Mouse (Mus musculus): ENCODE results near the gene Mip. TPM values are rescaled to one million over a fixed set of nuclear protein-coding genes. Genes with fewer than 3 reads are reported as not detected.

Mip gene
- polyA plus RNA-seq, 2 experiments, result 0.17 to 0.88 TPM

GRCm38 (mm10) chr10:128221533-128222286 lies 3.9 kb upstream of the Mip start:
- H3K9ac ChIP-seq (ENCODE audit: low read depth, low read length, severe bottlenecking), result no peak overlapping the region
- 59% methylated on average over 16 of the region's 16 CpGs for WGBS
- DNase-seq (ENCODE audit: low spot score), result no peak
- no peak overlapping the region for H3K4me3 ChIP-seq (replicated peaks; ENCODE audit: low read length)
- ATAC-seq (ENCODE audit: low FRiP score, low read depth), result no peak
- no peaks in the 10 kb centered on the region for H3K36me3 ChIP-seq (ENCODE audit: control insufficient read depth, insufficient read depth, low read length)
- TF ChIP-seq POLR2A (IDR thresholded peaks at IDR 0.05; ENCODE audit: borderline replicate concordance, extremely low read depth, insufficient read depth, insufficient read length), result no peak
- peaks cover 11% of the 10 kb centered on the region for H3K4me1 ChIP-seq (ENCODE audit: control insufficient read depth, insufficient read depth, low read length)
- H3K9me3 ChIP-seq (ENCODE audit: control insufficient read depth, low read length), result no peaks in the 10 kb centered on the region
- H3K27ac ChIP-seq (replicated peaks; ENCODE audit: low read depth, low read length), result no peak overlapping the region
- no peak overlapping the region for H3K4me2 ChIP-seq (replicated peaks; ENCODE audit: low read depth, low read length, severe bottlenecking)
- no peaks in the 10 kb centered on the region for H3K27me3 ChIP-seq (ENCODE audit: control insufficient read depth, insufficient read depth, low read length)

DNA sequence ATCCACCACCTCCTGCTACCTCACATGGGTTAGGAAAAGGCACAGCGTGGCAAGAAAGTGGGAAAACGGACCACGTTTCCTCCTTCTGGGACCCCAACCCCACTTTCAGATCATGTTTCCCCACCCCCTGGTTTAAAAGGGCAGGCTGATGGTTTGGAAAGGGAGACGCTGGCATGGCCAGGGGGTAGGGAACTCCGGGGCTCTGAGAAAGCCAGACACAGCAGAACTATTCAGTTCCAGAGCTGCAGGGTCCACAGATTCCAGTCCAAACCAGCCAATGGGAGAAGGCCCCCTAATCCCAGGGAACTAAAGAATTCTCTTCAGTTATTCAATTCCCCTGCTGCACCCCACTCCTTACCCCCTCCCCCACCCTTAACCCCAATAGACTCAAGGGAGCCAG lies 574 bp upstream of the Mip start:
- H3K27ac ChIP-seq (replicated peaks; ENCODE audit: low read depth, low read length), result peak overlapping the region; percentile 35; the same call in 1 of the 2 replicates
- H3K9me3 ChIP-seq (ENCODE audit: control insufficient read depth, low read length), result no peaks in the 10 kb centered on the region
- 33% methylated on average over 5 of the region's 5 CpGs for WGBS
- no peak for DNase-seq (ENCODE audit: low spot score)
- no peak overlapping the region for H3K4me3 ChIP-seq (replicated peaks; ENCODE audit: low read length)
- H3K9ac ChIP-seq (ENCODE audit: low read depth, low read length, severe bottlenecking), result peak overlapping the region; percentile 26; the same call in 1 of the 2 replicates
- no peak for TF ChIP-seq POLR2A (IDR thresholded peaks at IDR 0.05; ENCODE audit: borderline replicate concordance, extremely low read depth, insufficient read depth, insufficient read length)
- H3K4me2 ChIP-seq (replicated peaks; ENCODE audit: low read depth, low read length, severe bottlenecking), result no peak overlapping the region
- no peaks in the 10 kb centered on the region for H3K27me3 ChIP-seq (ENCODE audit: control insufficient read depth, insufficient read depth, low read length)
- peaks cover 16% of the 10 kb centered on the region for H3K4me1 ChIP-seq (ENCODE audit: control insufficient read depth, insufficient read depth, low read length)
- peak; percentile 67; the same call in 1 of the 2 replicates for ATAC-seq (ENCODE audit: low FRiP score, low read depth)
- H3K36me3 ChIP-seq (ENCODE audit: control insufficient read depth, insufficient read depth, low read length), result no peaks in the 10 kb centered on the region

DNA sequence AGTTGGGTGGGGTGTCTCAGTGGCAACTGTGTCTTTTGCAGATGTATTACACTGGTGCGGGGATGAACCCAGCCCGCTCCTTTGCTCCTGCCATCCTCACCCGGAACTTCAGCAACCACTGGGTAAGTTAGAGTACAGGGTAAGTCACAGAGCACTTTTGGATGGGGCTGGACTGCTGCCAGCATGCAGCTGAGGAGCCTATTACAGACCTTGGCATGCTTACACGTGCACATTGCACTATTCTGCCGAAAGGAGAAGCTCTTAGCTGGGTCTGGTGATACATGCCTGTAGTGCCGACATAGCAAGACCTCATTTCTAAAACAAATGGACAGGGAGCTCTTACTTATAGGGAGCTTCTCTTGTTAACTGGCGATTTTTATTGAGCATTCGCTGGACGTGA lies 2.0 kb downstream of the Mip start:
- Histone ChIP-seq H3K4me1 (ENCODE audit: control insufficient read depth, insufficient read depth, low read length) (peaks cover 24% of the 10 kb centered on the region), H3K27ac (replicated peaks; ENCODE audit: low read depth, low read length) (no peak overlapping the region), H3K9me3 (ENCODE audit: control insufficient read depth, low read length) (no peaks in the 10 kb centered on the region), H3K36me3 (ENCODE audit: control insufficient read depth, insufficient read depth, low read length) (no peaks in the 10 kb centered on the region), H3K4me2 (replicated peaks; ENCODE audit: low read depth, low read length, severe bottlenecking) (no peak overlapping the region), H3K4me3 (replicated peaks; ENCODE audit: low read length) (no peak overlapping the region), H3K9ac (ENCODE audit: low read depth, low read length, severe bottlenecking) (no peak overlapping the region), H3K27me3 (ENCODE audit: control insufficient read depth, insufficient read depth, low read length) (no peaks in the 10 kb centered on the region)
- DNase-seq (ENCODE audit: low spot score) (no peak), ATAC-seq (ENCODE audit: low FRiP score, low read depth) (no peak)
- no peak for TF ChIP-seq POLR2A (IDR thresholded peaks at IDR 0.05; ENCODE audit: borderline replicate concordance, extremely low read depth, insufficient read depth, insufficient read length)
- WGBS, result 70% methylated on average over 9 of the region's 9 CpGs

- no peak overlapping the region for H3K27ac ChIP-seq (replicated peaks; ENCODE audit: low read depth, low read length)
- ATAC-seq (ENCODE audit: low FRiP score, low read depth), result no peak
- H3K4me2 ChIP-seq (replicated peaks; ENCODE audit: low read depth, low read length, severe bottlenecking), result no peak overlapping the region
- peaks cover 24% of the 10 kb centered on the region for H3K4me1 ChIP-seq (ENCODE audit: control insufficient read depth, insufficient read depth, low read length)
- DNase-seq (ENCODE audit: low spot score), result no peak
- H3K4me3 ChIP-seq (replicated peaks; ENCODE audit: low read length), result no peak overlapping the region
- no peaks in the 10 kb centered on the region for H3K9me3 ChIP-seq (ENCODE audit: control insufficient read depth, low read length)
- no peak for TF ChIP-seq POLR2A (IDR thresholded peaks at IDR 0.05; ENCODE audit: borderline replicate concordance, extremely low read depth, insufficient read depth, insufficient read length)
- H3K27me3 ChIP-seq (ENCODE audit: control insufficient read depth, insufficient read depth, low read length), result no peaks in the 10 kb centered on the region
- no peak overlapping the region for H3K9ac ChIP-seq (ENCODE audit: low read depth, low read length, severe bottlenecking)
- WGBS, result 91% methylated on average over 8 of the region's 8 CpGs
- H3K36me3 ChIP-seq (ENCODE audit: control insufficient read depth, insufficient read depth, low read length), result no peaks in the 10 kb centered on the region
Observed at GRCm38 (mm10) chr10:128228009-128228408, 2.4 kb downstream of the Mip start.

- no peaks in the 10 kb centered on the region for H3K36me3 ChIP-seq (ENCODE audit: control insufficient read depth, insufficient read depth, low read length)
- H3K27me3 ChIP-seq (ENCODE audit: control insufficient read depth, insufficient read depth, low read length), result no peaks in the 10 kb centered on the region
- H3K4me1 ChIP-seq (ENCODE audit: control insufficient read depth, insufficient read depth, low read length), result peaks cover 13% of the 10 kb centered on the region
- 62% methylated on average over 12 of the region's 12 CpGs for WGBS
- H3K9ac ChIP-seq (ENCODE audit: low read depth, low read length, severe bottlenecking), result 0 out of 2 replicates have a peak overlapping the region, but pooled peaks have one; percentile 81
- peak overlapping the region; percentile 74; the same call in 1 of the 2 replicates for H3K4me3 ChIP-seq (replicated peaks; ENCODE audit: low read length)
- DNase-seq (ENCODE audit: low spot score) (no peak), ATAC-seq (ENCODE audit: low FRiP score, low read depth) (no peak)
- 0 out of 2 replicates have a peak overlapping the region, but pooled peaks have one; percentile 95 for H3K27ac ChIP-seq (replicated peaks; ENCODE audit: low read depth, low read length)
- H3K4me2 ChIP-seq (replicated peaks; ENCODE audit: low read depth, low read length, severe bottlenecking), result peak overlapping the region; percentile 77; the same call in 1 of the 2 replicates
- no peaks in the 10 kb centered on the region for H3K9me3 ChIP-seq (ENCODE audit: control insufficient read depth, low read length)
- no peak for TF ChIP-seq POLR2A (IDR thresholded peaks at IDR 0.05; ENCODE audit: borderline replicate concordance, extremely low read depth, insufficient read depth, insufficient read length)
Observed at GRCm38 (mm10) chr10:128230582-128230981, 4.9 kb downstream of the Mip start.
